Mouse (Mus musculus) kidney, adult 8-10 months (tissue): ENCODE measurements at regions not wholly inside any gene's neighbourhood (a gene's known extent, or its start where the extent isn't known, plus 50 kb on each side); places are given as distances from the start of the nearest gene placed in this dataset.
"Not testable (repeated sequence)": the region's sequence is repeated elsewhere in the genome, so short reads cannot be mapped to it uniquely, and the experiment has no call there.

ENCODE experiments used
- DNase-seq, 2 experiments: peaks; one replicate each; pipeline ENCODE4 v3.0.0; 2022

GRCm38 (mm10) chr12:109749711-109750243 lies 149.6 kb upstream of the Rtl1 start:
- DNase-seq = no peak

- no peak for DNase-seq
Observed at GRCm38 (mm10) chr12:109754986-109755385, 154.9 kb upstream of the Rtl1 start.

DNA sequence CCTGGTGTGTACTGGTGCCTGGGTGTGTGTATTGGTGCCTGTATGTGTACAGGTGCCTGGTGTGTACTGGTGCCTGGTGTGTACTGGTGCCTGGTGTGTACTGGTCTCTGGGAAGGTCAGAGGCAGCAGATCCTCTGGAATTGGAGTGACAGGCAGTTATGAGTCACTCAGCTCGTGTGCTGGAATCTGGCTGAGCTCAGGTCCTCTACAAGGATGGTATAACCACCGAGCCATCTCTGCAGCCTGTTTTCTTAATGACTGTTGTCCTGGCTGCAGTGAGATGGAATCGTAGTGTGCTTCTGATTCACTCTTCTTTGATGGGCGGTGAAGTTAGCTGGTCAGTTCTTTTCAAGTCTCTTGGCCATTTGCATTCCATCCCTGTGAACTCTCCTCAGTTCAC lies 164.2 kb upstream of the Rtl1 start:
- no peak for DNase-seq

DNA sequence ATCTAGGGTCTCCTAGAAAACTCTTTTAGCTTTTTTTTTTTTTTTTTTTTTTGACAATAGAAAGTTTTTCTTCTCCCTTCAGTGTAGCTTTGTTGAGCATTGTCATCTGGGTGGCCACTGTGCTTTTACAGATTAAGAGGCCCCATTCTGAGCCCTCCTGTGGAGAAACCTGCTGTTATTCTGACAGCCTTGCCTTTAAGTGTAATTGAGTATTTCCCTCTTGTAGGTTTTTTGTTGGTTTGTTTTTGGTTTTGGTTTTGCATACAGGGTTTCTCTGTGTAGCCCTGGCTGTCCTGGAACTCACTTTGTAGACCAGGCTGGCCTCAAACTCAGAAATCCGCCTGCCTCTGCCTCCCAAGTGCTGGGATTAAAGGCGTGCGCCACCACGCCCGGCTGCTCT lies 166.5 kb upstream of the Rtl1 start:
- DNase-seq = not testable (repeated sequence)

DNA sequence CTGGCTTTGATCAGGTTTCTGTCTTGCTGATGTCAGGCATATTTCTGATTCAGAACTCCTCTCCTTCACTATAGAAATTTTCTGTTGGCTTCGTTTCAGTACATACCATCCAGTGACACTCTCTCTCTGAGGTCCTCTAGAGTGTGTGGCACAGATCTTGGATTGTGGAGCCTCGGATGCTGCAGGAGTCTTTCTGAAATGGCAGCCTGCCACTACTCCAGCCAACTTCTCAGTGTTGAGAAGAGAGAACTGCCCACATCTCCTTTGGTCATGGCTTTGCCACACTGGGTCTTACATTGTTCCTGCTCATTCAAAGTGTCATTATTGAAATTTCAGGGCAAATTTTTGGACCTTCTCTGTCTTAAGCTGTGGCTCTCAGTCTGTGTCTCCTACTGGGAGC lies 172.4 kb upstream of the Rtl1 start:
- no peak for DNase-seq

- DNase-seq = no peak
Observed at GRCm38 (mm10) chr12:109773909-109774313, 173.8 kb upstream of the Rtl1 start.

- DNase-seq = no peak
Observed at GRCm38 (mm10) chr12:109798846-109799245, 198.7 kb upstream of the Rtl1 start.

GRCm38 (mm10) chr12:109799395-109799794 lies 199.3 kb upstream of the Rtl1 start:
- DNase-seq = no peak

- DNase-seq = no peak
Observed at GRCm38 (mm10) chr12:109827241-109827915, 227.2 kb upstream of the Rtl1 start.

DNA sequence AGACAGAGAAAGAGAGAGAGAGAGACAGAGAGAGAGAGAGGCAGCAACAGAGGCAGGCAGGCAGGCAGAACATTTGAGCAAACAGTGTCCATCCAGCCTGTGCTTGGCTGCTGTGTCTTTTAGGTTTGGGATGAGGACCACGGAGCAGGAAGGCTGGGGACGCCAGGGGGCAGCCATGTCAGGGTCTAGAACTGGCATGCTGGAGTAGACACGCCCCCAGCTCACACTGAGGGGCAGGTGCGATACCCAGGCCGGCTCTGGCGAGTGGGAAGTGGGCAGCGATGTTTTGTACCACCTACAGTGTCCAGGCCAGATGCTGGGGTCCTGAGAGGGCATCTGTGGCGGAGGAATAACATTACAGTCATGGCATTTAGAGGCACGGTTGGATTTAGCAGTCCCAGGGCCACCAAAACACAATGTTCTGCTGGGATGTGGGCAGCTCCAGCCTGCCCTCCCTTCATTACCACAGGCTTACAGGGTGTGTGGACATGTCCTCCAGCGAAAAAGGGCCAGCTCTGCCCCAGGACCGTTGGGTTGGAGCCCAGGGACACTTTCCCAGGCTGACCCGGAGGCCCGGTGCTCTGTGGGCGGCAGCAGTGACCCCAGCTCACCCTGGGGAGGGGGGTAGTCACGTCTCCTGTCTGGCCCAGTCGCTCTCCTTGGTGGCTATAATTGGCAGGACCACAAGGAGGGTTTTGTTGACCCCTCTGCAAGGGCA lies 230.3 kb upstream of the Rtl1 start:
- DNase-seq = peak in 1 of 2 experiments; percentile 32

GRCm38 (mm10) chr12:109832964-109833363 lies 232.8 kb upstream of the Rtl1 start:
- DNase-seq = no peak

DNA sequence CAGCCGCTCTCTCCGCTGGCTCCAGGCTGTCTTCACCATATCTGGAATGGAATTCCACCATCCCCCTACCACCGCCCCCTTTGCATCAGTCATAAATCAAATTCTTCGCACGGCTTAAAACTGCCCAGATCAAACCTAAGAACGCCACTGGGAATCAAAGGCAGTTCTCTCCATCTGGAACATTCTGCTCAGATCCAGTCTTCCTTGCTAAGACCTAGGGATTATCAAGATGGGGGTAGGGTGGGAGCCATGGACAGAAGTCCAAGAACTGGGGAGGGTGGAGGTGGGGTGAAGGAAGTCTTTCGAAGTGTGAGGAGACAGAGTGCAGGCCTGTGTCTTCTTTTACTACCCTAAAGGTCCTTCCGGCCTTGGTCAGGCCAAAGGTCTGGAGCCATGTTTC lies 236.4 kb upstream of the Rtl1 start:
- DNase-seq = no peak

DNA sequence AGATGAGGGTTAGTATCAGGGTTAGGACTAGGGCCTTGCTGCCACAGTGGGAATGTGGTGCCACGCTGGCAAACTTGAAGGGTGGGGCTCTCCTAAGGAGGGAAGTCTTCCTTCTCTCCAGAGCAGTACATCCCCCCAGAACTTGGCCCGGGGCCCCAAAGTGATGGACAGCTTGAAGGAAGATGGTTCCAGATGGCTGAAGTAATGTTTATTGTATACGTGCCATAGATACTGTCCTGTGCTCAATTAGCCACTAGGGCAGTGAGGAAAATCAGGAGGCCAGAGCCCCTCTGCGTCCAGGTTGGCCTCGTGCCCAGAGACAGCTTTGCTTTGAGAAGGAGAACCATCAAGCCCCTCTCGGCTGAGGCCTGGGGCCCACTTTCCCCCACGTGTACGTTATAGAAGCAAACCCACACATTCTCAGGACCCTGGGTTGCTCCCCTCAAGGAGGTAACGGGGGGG lies 239.0 kb upstream of the Rtl1 start:
- no peak for DNase-seq

DNA sequence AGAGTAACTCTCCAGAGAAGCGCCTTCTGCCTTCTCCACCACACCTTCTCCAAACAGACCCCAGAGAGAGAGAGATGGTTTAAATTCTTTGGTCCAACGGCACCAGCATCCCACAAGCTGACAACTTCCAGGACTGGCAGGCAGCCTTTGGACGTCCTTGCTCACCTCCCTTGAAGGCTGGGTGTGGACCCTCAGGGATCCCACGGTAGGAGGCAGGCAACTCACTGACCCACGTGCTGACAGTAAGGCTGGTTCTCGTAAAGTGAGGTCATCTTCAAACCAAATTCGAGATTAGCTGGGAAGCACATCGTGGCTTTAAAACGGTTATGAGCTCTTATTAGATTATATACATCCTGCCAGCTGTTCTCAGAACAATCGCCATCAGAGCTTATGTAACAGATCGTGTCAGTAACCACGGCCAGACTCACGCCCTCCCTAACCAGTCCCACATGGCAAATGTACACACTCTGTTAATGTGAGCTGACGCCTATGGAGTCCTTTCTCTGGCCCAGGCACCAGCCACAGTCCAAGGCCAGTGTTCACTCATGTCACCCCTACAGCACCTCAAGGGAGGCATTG lies 239.9 kb upstream of the Rtl1 start:
- DNase-seq = no peak

DNA sequence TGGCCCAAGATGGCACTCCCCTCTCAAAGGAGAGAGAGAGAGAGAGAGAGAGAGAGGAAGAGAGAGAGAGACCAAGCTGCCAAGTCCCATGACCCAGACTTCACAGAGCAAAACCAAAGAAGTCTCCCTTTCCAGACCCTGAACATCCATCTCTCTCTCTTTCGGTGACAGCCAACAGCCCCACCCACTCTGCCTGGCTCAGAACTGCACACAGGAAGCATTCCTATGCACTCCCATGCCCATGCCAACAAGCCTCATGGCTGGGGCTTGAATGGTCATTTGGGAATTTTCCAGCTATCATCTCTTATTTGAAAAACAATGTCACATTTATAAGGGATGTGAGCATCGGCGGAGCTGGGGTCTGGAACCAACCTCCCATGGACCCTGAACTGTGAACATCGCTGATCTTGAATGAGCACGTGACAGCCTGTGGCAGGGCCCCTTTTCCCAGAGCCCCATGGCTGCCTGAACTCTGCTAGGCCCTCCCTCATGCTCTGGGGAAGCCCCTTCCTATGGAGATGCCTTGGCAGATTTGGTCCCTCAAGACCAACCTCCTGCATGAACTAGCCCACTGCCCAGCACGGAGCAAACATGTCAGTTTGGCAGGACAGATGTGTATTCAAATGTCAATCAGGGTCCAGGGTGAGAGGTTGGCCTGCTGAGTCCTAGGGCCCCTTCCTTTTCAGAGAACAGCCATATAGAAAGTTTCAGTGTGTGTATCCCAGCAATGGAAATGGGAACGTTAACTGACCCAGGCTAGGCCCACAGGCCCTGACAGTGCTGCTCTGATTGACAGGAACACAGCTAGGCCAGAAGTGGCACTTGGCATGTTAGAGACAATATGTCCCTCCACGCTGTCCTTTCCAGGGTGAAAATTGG lies 244.8 kb upstream of the Rtl1 start:
- no peak for DNase-seq

GRCm38 (mm10) chr12:109845602-109845906 lies 245.4 kb upstream of the Rtl1 start:
- DNase-seq = no peak

DNA sequence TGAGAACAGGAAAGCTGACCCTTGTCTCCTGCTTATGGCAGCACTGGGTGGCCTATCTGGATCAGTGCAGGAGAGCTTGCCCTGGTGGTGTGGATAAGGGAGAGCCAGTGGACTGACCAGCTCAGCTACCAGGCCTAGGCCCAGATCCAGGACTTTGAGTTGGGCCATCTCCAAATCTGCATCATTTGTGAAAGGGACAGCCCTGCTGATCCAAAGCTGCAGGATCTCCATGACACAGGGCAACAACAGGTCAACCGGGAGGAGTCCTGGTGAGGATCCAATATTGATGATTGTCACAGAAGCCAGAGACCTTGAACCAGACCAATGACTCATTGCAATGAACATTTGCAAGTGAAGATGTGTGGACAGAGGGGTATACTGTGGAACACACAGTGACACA lies 256.2 kb upstream of the Rtl1 start:
- no peak for DNase-seq

GRCm38 (mm10) chr12:109857705-109858104 lies 257.6 kb upstream of the Rtl1 start:
- DNase-seq = no peak

DNA sequence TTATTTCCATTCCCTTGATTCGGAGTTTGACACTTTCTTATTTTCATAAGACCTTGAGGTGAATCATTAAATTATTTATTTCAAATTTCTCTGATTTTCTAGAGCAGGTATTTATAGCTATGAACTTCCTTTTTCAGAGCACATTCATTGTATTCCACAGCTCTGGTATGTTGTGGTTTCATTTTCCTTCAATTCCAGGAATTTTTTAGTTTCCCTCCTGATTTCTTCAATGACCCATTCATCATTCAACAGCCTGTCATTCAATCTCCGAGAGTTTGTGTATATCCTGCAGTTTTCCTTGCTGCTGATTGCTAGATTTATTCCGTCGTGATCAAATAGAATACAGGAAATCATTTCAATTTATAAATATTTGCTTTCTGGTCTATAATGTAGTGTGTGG lies 264.7 kb upstream of the Rtl1 start:
- DNase-seq = no peak

DNA sequence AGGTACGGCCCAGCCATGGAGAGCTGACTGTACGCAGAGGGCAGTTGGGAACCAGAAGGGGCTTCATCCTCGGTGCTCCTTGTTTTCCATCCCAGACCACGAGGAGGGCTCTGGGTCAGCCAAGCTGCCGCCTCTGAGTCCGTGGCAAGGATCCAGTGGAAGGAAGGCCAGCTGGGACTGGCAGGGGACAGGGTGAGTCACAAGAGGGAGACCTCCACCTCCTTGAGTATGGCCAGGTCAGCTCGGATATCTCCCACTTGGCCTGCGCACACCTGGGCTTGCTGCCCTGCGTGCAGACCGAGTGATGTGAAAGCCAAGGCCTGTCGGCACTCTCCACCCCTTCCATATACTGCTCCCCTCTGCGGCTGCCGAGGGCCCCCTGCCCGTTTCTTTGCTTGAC lies 270.9 kb upstream of the Rtl1 start:
- DNase-seq = no peak

- no peak for DNase-seq
Observed at GRCm38 (mm10) chr12:109874466-109874865, 274.3 kb upstream of the Rtl1 start.

GRCm38 (mm10) chr12:109881108-109881507 lies 281.0 kb upstream of the Rtl1 start:
- DNase-seq = no peak

GRCm38 (mm10) chr12:109891206-109891605 lies 291.1 kb upstream of the Rtl1 start:
- DNase-seq = no peak
